ENCODE assay signal across 10 mouse cellular contexts in the genomic region with DNA sequence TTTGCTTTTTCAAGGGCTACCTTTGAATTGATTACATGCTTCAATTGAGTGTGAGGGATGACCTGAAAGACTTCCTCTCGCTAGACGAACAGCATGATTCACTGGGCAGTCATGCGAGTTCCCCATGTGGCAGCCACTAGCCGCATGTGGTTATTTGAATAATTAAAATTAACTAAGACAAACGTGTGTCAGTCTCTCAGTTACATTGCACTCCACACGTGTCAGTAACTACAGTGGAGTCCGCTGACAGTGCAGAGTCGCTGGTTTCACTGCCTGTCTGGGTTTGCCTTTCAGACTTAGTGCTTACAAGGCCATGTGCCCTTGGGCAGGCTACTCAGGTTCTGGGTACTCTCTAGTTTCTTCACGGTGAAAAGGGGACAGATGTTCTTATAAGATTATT. TPM values are rescaled to one million over a fixed set of nuclear protein-coding genes. Genes with fewer than 3 reads are reported as not detected.
A peak's percentile ranks its signal among the peaks of the same experiment; 100 is the strongest.
DNase-seq lines count a peak whose midpoint lies in the region; ATAC-seq lines count a peak whose summit lies in the region.
"Had no signal": no experiment of that assay in that cellular context is flagged by ENCODE, and none has a peak within 500 bp of the region (broad histone marks: within the 10 kb centered on the region; RNA-seq: fewer than 3 reads in every experiment).

No protein-coding gene starts in this region.

- DNase-seq in kidney, adult 11 months, result peak; percentile 21
- DNase-seq in kidney, adult 9 months, result no peak
- no peak for DNase-seq in neural tube, embryonic 10.5 days (ENCODE audit: extremely low spot score, low spot score)
- no peak for DNase-seq in gastrocnemius, postnatal 25 days
- DNase-seq: cerebellum, adult 8-10 months had no signal

- 0 out of 2 replicates have a peak, but pooled peaks have one; percentile 30 for ATAC-seq in neural tube, embryonic 12.5 days (ENCODE audit: low FRiP score, low read depth)
- peak; percentile 43; the same call in 1 of the 2 replicates for ATAC-seq in embryonic facial prominence, embryonic 12.5 days (ENCODE audit: insufficient number of reproducible peaks, insufficient read depth, low FRiP score, low TSS enrichment)
- ATAC-seq in stomach, embryonic 16.5 days (ENCODE audit: insufficient read depth, low FRiP score), result peak; percentile 56; the same call in 1 of the 2 replicates
- ATAC-seq in forebrain, embryonic 16.5 days, result no peak

- H3K27ac ChIP-seq in neural tube, embryonic 12.5 days, result no peak overlapping the region
- no peak overlapping the region for H3K27ac ChIP-seq in embryonic facial prominence, embryonic 12.5 days
- H3K27ac ChIP-seq in stomach, embryonic 16.5 days (ENCODE audit: low read length), result peak overlapping the region; percentile 0; the same call in 1 of the 2 replicates
- H3K27ac ChIP-seq in forebrain, embryonic 16.5 days (ENCODE audit: low read length), result no peak overlapping the region

- H3K36me3 ChIP-seq in neural tube, embryonic 12.5 days, result no peaks in the 10 kb centered on the region
- no peaks in the 10 kb centered on the region for H3K36me3 ChIP-seq in embryonic facial prominence, embryonic 12.5 days
- H3K36me3 ChIP-seq in stomach, embryonic 16.5 days (ENCODE audit: control insufficient read depth, insufficient read depth, low read length), result no peaks in the 10 kb centered on the region
- H3K36me3 ChIP-seq in forebrain, embryonic 16.5 days (ENCODE audit: control insufficient read depth, insufficient read depth), result no peaks in the 10 kb centered on the region

- no peak overlapping the region for H3K9ac ChIP-seq in neural tube, embryonic 12.5 days
- no peak overlapping the region for H3K9ac ChIP-seq in embryonic facial prominence, embryonic 12.5 days
- H3K9ac ChIP-seq in stomach, embryonic 16.5 days (ENCODE audit: low read length), result no peak overlapping the region
- H3K9ac ChIP-seq in forebrain, embryonic 16.5 days (replicated peaks; ENCODE audit: low read depth, low read length), result no peak overlapping the region

- no peak overlapping the region for H3K4me2 ChIP-seq in neural tube, embryonic 12.5 days (replicated peaks)
- H3K4me2 ChIP-seq in embryonic facial prominence, embryonic 12.5 days (replicated peaks), result no peak overlapping the region
- no peak overlapping the region for H3K4me2 ChIP-seq in stomach, embryonic 16.5 days (ENCODE audit: low read depth, low read length)
- H3K4me2 ChIP-seq in forebrain, embryonic 16.5 days (ENCODE audit: low read length), result no peak overlapping the region

- H3K4me1 ChIP-seq in neural tube, embryonic 12.5 days, result peaks cover 14% of the 10 kb centered on the region; the same call in 1 of the 2 replicates
- peaks cover 18% of the 10 kb centered on the region for H3K4me1 ChIP-seq in embryonic facial prominence, embryonic 12.5 days
- peaks cover 25% of the 10 kb centered on the region for H3K4me1 ChIP-seq in stomach, embryonic 16.5 days (ENCODE audit: control insufficient read depth, insufficient read depth, low read length)
- H3K4me1 ChIP-seq in forebrain, embryonic 16.5 days (replicated peaks; ENCODE audit: control insufficient read depth, insufficient read depth, low read length), result peaks cover 6% of the 10 kb centered on the region; the same call in 1 of the 2 replicates

- H3K27me3 ChIP-seq in neural tube, embryonic 12.5 days (replicated peaks), result no peaks in the 10 kb centered on the region
- H3K27me3 ChIP-seq in embryonic facial prominence, embryonic 12.5 days, result no peaks in the 10 kb centered on the region
- no peaks in the 10 kb centered on the region for H3K27me3 ChIP-seq in stomach, embryonic 16.5 days (ENCODE audit: control insufficient read depth, insufficient read depth, low read length)
- no peaks in the 10 kb centered on the region for H3K27me3 ChIP-seq in forebrain, embryonic 16.5 days (replicated peaks; ENCODE audit: control insufficient read depth, insufficient read depth, low read length)

- no peak overlapping the region for H3K4me3 ChIP-seq in neural tube, embryonic 12.5 days
- H3K4me3 ChIP-seq in embryonic facial prominence, embryonic 12.5 days, result no peak overlapping the region
- no peak overlapping the region for H3K4me3 ChIP-seq in stomach, embryonic 16.5 days (replicated peaks; ENCODE audit: low read length)
- no peak overlapping the region for H3K4me3 ChIP-seq in forebrain, embryonic 16.5 days (replicated peaks; ENCODE audit: low read length)
- H3K4me3 ChIP-seq: erythroblast, embryonic 14.5 days had no signal

- 43% methylated on average over 9 of the region's 9 CpGs for WGBS in neural tube, embryonic 12.5 days
- WGBS in embryonic facial prominence, embryonic 12.5 days, result 53% methylated on average over 9 of the region's 9 CpGs
- WGBS in stomach, embryonic 16.5 days, result 54% methylated on average over 9 of the region's 9 CpGs
- 47% methylated on average over 9 of the region's 9 CpGs for WGBS in forebrain, embryonic 16.5 days

- no peaks in the 10 kb centered on the region for H3K9me3 ChIP-seq in neural tube, embryonic 12.5 days
- H3K9me3 ChIP-seq in embryonic facial prominence, embryonic 12.5 days, result no peaks in the 10 kb centered on the region
- no peaks in the 10 kb centered on the region; the same call in 1 of the 2 replicates for H3K9me3 ChIP-seq in stomach, embryonic 16.5 days (replicated peaks; ENCODE audit: control insufficient read depth, low read length)
- H3K9me3 ChIP-seq in forebrain, embryonic 16.5 days (ENCODE audit: control insufficient read depth, low read length), result no peaks in the 10 kb centered on the region

RNA-seq across cellular contexts. Expression of a gene that starts 37.2 kb away (rescaled TPM):
- 12.8 and 13.6 TPM in 2 replicates for polyA plus RNA-seq in neural tube, embryonic 12.5 days (2016; fragmentation: Nextera tagmentation; extraction: Ambion mirVana)
- polyA plus RNA-seq in embryonic facial prominence, embryonic 12.5 days (2016; fragmentation: Nextera tagmentation; extraction: Ambion mirVana), result 15.7 and 16.5 TPM in 2 replicates
- 9.4 and 10.4 TPM in 2 replicates for polyA plus RNA-seq in stomach, embryonic 16.5 days (2015; fragmentation: Nextera tagmentation; extraction: Ambion mirVana)
- total RNA-seq in gastrocnemius, postnatal 25 days (2021), result 1 to 10 TPM; 2.9 to 3.8 TPM
- 7.6 and 7.8 TPM in 2 replicates for polyA plus RNA-seq in forebrain, embryonic 16.5 days (2015; fragmentation: Nextera tagmentation; extraction: Ambion mirVana)
